Comparison of ENCODE assay signal across 12 mouse cellular contexts in genomic region chr14:21515505-21515904, GRCm38 (mm10).
"Had no signal": no experiment of that assay in that cellular context is flagged by ENCODE, and none has a peak within 500 bp of the region (broad histone marks: within the 10 kb centered on the region; RNA-seq: fewer than 3 reads in every experiment).

No protein-coding gene starts in this region.

- H3K4me3 ChIP-seq: limb, embryonic 15.5 days; liver, embryonic 13.5 days; lung, embryonic 15.5 days; megakaryocyte, embryonic 14.5 days; midbrain, embryonic 12.5 days had no signal

- DNase-seq: kidney, adult 18-20 months; kidney, postnatal 10 days; kidney, postnatal 4 days; liver, embryonic 13.5 days; liver, postnatal 0 days; lung, postnatal 14 days; right cerebral cortex, postnatal 14 days had no signal

- H3K27ac ChIP-seq: limb, embryonic 15.5 days; liver, embryonic 13.5 days; lung, embryonic 15.5 days; macrophage; midbrain, embryonic 12.5 days had no signal
